Mouse (Mus musculus) myocyte (in vitro differentiated cells): ENCODE data around the gene Fam166a. TPM values are rescaled to one million over a fixed set of nuclear protein-coding genes. Genes with fewer than 3 reads are reported as not detected.

Source experiments
- H3K27me3 ChIP-seq: one replicate; pipeline ENCODE4 v1.6.1; 2011; ENCODE audit not compliant: control insufficient read depth, insufficient read depth, insufficient read length
- H3K36me3 ChIP-seq: one replicate; pipeline ENCODE4 v1.6.1; 2011; ENCODE audit not compliant: control insufficient read depth, insufficient read depth
- H3K4me2 ChIP-seq: one replicate; pipeline ENCODE4 v1.6.1; 2011; ENCODE audit warnings: low read depth, control low read depth
- H3K4me3 ChIP-seq: one replicate; pipeline ENCODE4 v1.5.1; 2011; ENCODE audit warnings: mild to moderate bottlenecking, control low read depth, moderate library complexity
- H3K79me2 ChIP-seq: one replicate; pipeline ENCODE4 v1.6.1; 2011; ENCODE audit not compliant: control insufficient read depth, insufficient read depth
- H3ac ChIP-seq: one replicate; pipeline ENCODE4 v1.6.1; 2011; ENCODE audit not compliant: control insufficient read depth, insufficient read length
- CEBPB ChIP-seq: IDR thresholded peaks from 2 replicates; pipeline ENCODE4 v1.6.1; 2011; ENCODE audit warnings: mild to moderate bottlenecking, moderate library complexity; ENCODE audit not compliant: poor library complexity, insufficient read depth, severe bottlenecking
- E2F4 ChIP-seq: IDR thresholded peaks from one replicate; pipeline ENCODE4 v1.6.1; 2011; ENCODE audit warnings: mild to moderate bottlenecking, control low read depth, moderate library complexity; ENCODE audit not compliant: insufficient read depth
- MAX ChIP-seq: IDR thresholded peaks from one replicate; pipeline ENCODE4 v1.6.1; 2011; ENCODE audit warnings: low read depth, mild to moderate bottlenecking, control low read depth
- MYOD1 ChIP-seq, 3 experiments: IDR thresholded peaks; one replicate each; pipeline ENCODE4 v1.6.1; 2011; ENCODE audit warnings: control low read depth in 2 of 3, low read depth in 2 of 3, mild to moderate bottlenecking in 2 of 3, moderate library complexity in 1 of 3; ENCODE audit not compliant: insufficient read length in 2 of 3, control insufficient read depth in 1 of 3
- MYOG ChIP-seq, 3 experiments: IDR thresholded peaks; one replicate each; pipeline ENCODE4 v1.6.1; 2011; ENCODE audit warnings: control low read depth in 2 of 3, low read depth in 2 of 3, mild to moderate bottlenecking in 2 of 3; ENCODE audit not compliant: insufficient read length in 2 of 3, control insufficient read depth in 1 of 3, insufficient read depth in 1 of 3
- POLR2A ChIP-seq: IDR thresholded peaks from one replicate; pipeline ENCODE4 v1.6.1; 2011; ENCODE audit warnings: low read depth, mild to moderate bottlenecking, control low read depth, moderate library complexity; ENCODE audit not compliant: insufficient read length
- POLR2AphosphoS2 ChIP-seq: IDR thresholded peaks from one replicate; pipeline ENCODE4 v1.6.1; 2011; ENCODE audit warnings: low read depth, control low read depth; ENCODE audit not compliant: insufficient read length
- REST ChIP-seq: IDR thresholded peaks from one replicate; pipeline ENCODE4 v1.6.1; 2011; ENCODE audit warnings: mild to moderate bottlenecking, control low read depth, moderate library complexity; ENCODE audit not compliant: insufficient read depth, insufficient read length
- SRF ChIP-seq: IDR thresholded peaks from one replicate; pipeline ENCODE4 v1.6.1; 2011; ENCODE audit warnings: low read depth; ENCODE audit not compliant: control insufficient read depth, insufficient read length
- TCF12 ChIP-seq: IDR thresholded peaks from one replicate; pipeline ENCODE4 v1.6.1; 2011; ENCODE audit warnings: mild to moderate bottlenecking, control low read depth; ENCODE audit not compliant: poor library complexity, insufficient read depth, severe bottlenecking
- TCF3 ChIP-seq: IDR thresholded peaks from one replicate; pipeline ENCODE4 v1.6.1; 2011; ENCODE audit warnings: low read depth, control low read depth; ENCODE audit not compliant: insufficient read length
- USF1 ChIP-seq: IDR thresholded peaks from one replicate; pipeline ENCODE4 v1.6.1; 2011; ENCODE audit warnings: low read depth, mild to moderate bottlenecking, control low read depth, moderate library complexity
- polyA plus RNA-seq: library from polyadenylated mRNA; unstranded; fragments of >200 nt; fragmentation: generic; extraction: Trizol; gene quantifications from one replicate; pipeline ENCODE4 v1.2.1, GENCODE M21; 2012; ENCODE audit warnings: missing spikeins

The Fam166a gene
- polyA plus RNA-seq, 1 experiment = 0.48 TPM

- TF ChIP-seq MYOG (IDR thresholded peaks at IDR 0.05; ENCODE audit: control insufficient read depth in 1 of 3, insufficient read depth in 1 of 3, insufficient read length in 2 of 3, low read depth in 2 of 3) (peak in 2 of 3 experiments; percentile 84), TCF12 (no peak), SRF (peak; percentile 7), MYOD1 (IDR thresholded peaks at IDR 0.05; ENCODE audit: control insufficient read depth in 1 of 3, insufficient read length in 2 of 3, low read depth in 2 of 3) (peak in 2 of 3 experiments; percentile 47 to 68)
- Histone ChIP-seq H3K79me2 (no peaks in the 10 kb centered on the region), H3K27me3 (no peaks in the 10 kb centered on the region), H3ac (no peak overlapping the region), H3K4me3 (no peak overlapping the region), H3K4me2 (peak overlapping the region; percentile 58), H3K36me3 (no peaks in the 10 kb centered on the region)
These were observed 32.6 kb upstream of the Fam166a start for GRCm38 (mm10) chr2:25185625-25186574.

GRCm38 (mm10) chr2:25186575-25186930 is 32.0 kb upstream of the Fam166a start:
- no peak overlapping the region for H3K4me2 ChIP-seq
- H3K27me3 ChIP-seq = no peaks in the 10 kb centered on the region
- H3K79me2 ChIP-seq = no peaks in the 10 kb centered on the region
- H3ac ChIP-seq = no peak overlapping the region
- no peaks in the 10 kb centered on the region for H3K36me3 ChIP-seq
- H3K4me3 ChIP-seq = no peak overlapping the region
- TF ChIP-seq TCF12 = no peak
- no peak for TF ChIP-seq SRF
- TF ChIP-seq POLR2A = no peak

DNA sequence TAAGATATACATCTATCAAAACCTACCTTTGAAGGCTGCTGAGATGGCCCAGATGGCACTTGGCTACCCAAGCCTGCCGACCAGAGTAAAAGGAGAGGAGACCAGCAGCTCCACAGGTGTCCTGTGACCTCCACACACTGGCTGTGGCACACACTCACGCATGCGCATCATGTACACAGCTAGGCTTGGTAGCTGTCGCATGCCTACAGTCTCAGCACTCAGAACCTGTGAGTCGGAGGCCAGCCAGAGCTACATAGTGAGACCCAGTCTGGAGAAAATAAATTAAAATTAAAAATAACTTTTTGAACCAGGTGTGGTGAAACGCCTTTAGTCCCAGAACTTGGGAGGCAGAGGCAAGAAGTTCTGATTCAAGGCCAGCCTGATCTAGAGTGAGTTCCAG is 30.7 kb upstream of the Fam166a start:
- H3K27me3 ChIP-seq = no peaks in the 10 kb centered on the region

DNA sequence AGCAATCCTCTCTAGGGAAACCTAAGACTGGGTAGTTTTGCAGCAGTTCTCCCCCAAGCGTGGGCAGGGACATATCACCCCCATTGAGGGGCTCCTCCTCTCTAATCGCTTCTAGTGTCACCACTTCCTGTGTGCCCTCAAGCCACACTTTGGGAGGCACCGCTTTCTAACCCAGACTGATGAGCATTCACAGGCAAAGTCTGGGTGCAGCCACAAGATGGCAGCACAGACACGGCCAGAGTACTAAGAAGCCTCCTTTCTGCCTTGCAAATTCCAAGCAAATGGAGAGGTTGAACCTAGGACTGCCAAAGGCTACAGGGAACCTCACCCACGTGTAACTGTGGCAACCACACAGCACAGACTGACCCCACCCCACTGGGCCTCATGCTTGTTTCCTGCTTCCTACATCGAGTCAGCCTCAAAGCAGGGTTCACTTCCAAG is 25.2 kb upstream of the Fam166a start:
- H3K4me2 ChIP-seq = peak overlapping the region; percentile 25
- H3ac ChIP-seq = no peak overlapping the region
- H3K4me3 ChIP-seq = no peak overlapping the region
- no peaks in the 10 kb centered on the region for H3K27me3 ChIP-seq
- TF ChIP-seq CEBPB (no peak), POLR2AphosphoS2 (peak; percentile 40)
- no peaks in the 10 kb centered on the region for H3K36me3 ChIP-seq
- no peaks in the 10 kb centered on the region for H3K79me2 ChIP-seq

More for the DNA sequence above, 30.7 kb upstream of the Fam166a start:
- Histone ChIP-seq H3ac (no peak overlapping the region), H3K4me2 (no peak overlapping the region), H3K36me3 (no peaks in the 10 kb centered on the region), H3K79me2 (no peaks in the 10 kb centered on the region), H3K4me3 (no peak overlapping the region)
- TF ChIP-seq TCF3 (no peak), MYOD1 (IDR thresholded peaks at IDR 0.05; ENCODE audit: control insufficient read depth in 1 of 3, insufficient read length in 2 of 3, low read depth in 2 of 3) (no peak), E2F4 (no peak), USF1 (no peak), MAX (no peak)

- H3ac ChIP-seq = no peak overlapping the region
- no peaks in the 10 kb centered on the region for H3K79me2 ChIP-seq
- no peak overlapping the region for H3K4me3 ChIP-seq
- no peaks in the 10 kb centered on the region for H3K27me3 ChIP-seq
- no peaks in the 10 kb centered on the region for H3K36me3 ChIP-seq
- TF ChIP-seq REST (no peak), POLR2AphosphoS2 (no peak), MYOG (IDR thresholded peaks at IDR 0.05; ENCODE audit: control insufficient read depth in 1 of 3, insufficient read depth in 1 of 3, insufficient read length in 2 of 3, low read depth in 2 of 3) (no peak), E2F4 (no peak), TCF3 (no peak), TCF12 (no peak), POLR2A (no peak)
- H3K4me2 ChIP-seq = no peak overlapping the region
These were observed 24.5 kb upstream of the Fam166a start for GRCm38 (mm10) chr2:25194006-25194405.
